ENCODE assay signal across 9 mouse cellular contexts in genomic region chr8:116383495-116384417, GRCm38 (mm10).
A peak's percentile ranks its signal among the peaks of the same experiment; 100 is the strongest.
DNase-seq lines count a peak whose midpoint lies in the region; ATAC-seq and TF ChIP-seq lines count a peak whose summit lies in the region.
"Had no signal": no experiment of that assay in that cellular context is flagged by ENCODE, and none has a peak within 500 bp of the region (broad histone marks: within the 10 kb centered on the region; RNA-seq: fewer than 3 reads in every experiment).

No protein-coding gene starts in this region.

- H3K27me3 ChIP-seq in hindbrain, embryonic 11.5 days (ENCODE audit: control insufficient read depth, insufficient read depth, low read length), result no peaks in the 10 kb centered on the region
- no peaks in the 10 kb centered on the region for H3K27me3 ChIP-seq in hindbrain, postnatal 0 days (ENCODE audit: insufficient read depth, low read length)
- H3K27me3 ChIP-seq in midbrain, embryonic 15.5 days (replicated peaks), result no peaks in the 10 kb centered on the region; the same call in 1 of the 2 replicates

- WGBS in hindbrain, embryonic 11.5 days, result 39% methylated on average over 13 of the region's 14 CpGs
- 42% methylated on average over 13 of the region's 14 CpGs for WGBS in hindbrain, postnatal 0 days
- WGBS in midbrain, embryonic 15.5 days, result 58% methylated on average over 13 of the region's 14 CpGs

- TF ChIP-seq CTCF in hindbrain, postnatal 0 days (IDR thresholded peaks at IDR 0.05; ENCODE audit: low read depth), result no peak

- no peak overlapping the region for H3K27ac ChIP-seq in hindbrain, embryonic 11.5 days (ENCODE audit: low read depth, low read length)
- H3K27ac ChIP-seq in hindbrain, postnatal 0 days, result no peak overlapping the region
- H3K27ac ChIP-seq in midbrain, embryonic 15.5 days, result peak overlapping the region; percentile 12; the same call in 1 of the 2 replicates

- no peak overlapping the region for H3K4me2 ChIP-seq in hindbrain, embryonic 11.5 days (replicated peaks; ENCODE audit: low read depth, low read length)
- no peak overlapping the region for H3K4me2 ChIP-seq in hindbrain, postnatal 0 days (ENCODE audit: low read depth, low read length)
- H3K4me2 ChIP-seq in midbrain, embryonic 15.5 days, result no peak overlapping the region

- no peaks in the 10 kb centered on the region for H3K9me3 ChIP-seq in hindbrain, embryonic 11.5 days (ENCODE audit: control insufficient read depth, low read length)
- no peaks in the 10 kb centered on the region for H3K9me3 ChIP-seq in hindbrain, postnatal 0 days (ENCODE audit: low read length)
- H3K9me3 ChIP-seq in midbrain, embryonic 15.5 days, result no peaks in the 10 kb centered on the region

- H3K9ac ChIP-seq in hindbrain, embryonic 11.5 days (ENCODE audit: low read depth, low read length), result no peak overlapping the region
- H3K9ac ChIP-seq in hindbrain, postnatal 0 days (replicated peaks; ENCODE audit: low read length), result no peak overlapping the region
- H3K9ac ChIP-seq in midbrain, embryonic 15.5 days, result no peak overlapping the region

- no peak overlapping the region for H3K4me3 ChIP-seq in hindbrain, embryonic 11.5 days (ENCODE audit: low read depth, low read length)
- H3K4me3 ChIP-seq in hindbrain, postnatal 0 days (ENCODE audit: low read length), result no peak overlapping the region
- H3K4me3 ChIP-seq in midbrain, embryonic 15.5 days, result no peak overlapping the region

- peak; percentile 31 for DNase-seq in hindbrain, embryonic 11.5 days (ENCODE audit: low spot score)
- DNase-seq in hindbrain, postnatal 0 days (ENCODE audit: low spot score), result no peak
- no peak for DNase-seq in layer of hippocampus, adult 9-11 months
- no peak for DNase-seq in spleen, postnatal 14 days (ENCODE audit: low spot score in 2 of 2)
- DNase-seq: kidney, adult 9 months had no signal

- no peaks in the 10 kb centered on the region for H3K36me3 ChIP-seq in hindbrain, embryonic 11.5 days (ENCODE audit: control insufficient read depth, insufficient read depth, low read length)
- H3K36me3 ChIP-seq in hindbrain, postnatal 0 days (ENCODE audit: insufficient read depth, low read length), result no peaks in the 10 kb centered on the region
- H3K36me3 ChIP-seq in midbrain, embryonic 15.5 days (replicated peaks), result no peaks in the 10 kb centered on the region

- no peaks in the 10 kb centered on the region for H3K4me1 ChIP-seq in hindbrain, embryonic 11.5 days (replicated peaks; ENCODE audit: control insufficient read depth, insufficient read depth, low read length)
- no peaks in the 10 kb centered on the region for H3K4me1 ChIP-seq in hindbrain, postnatal 0 days (ENCODE audit: insufficient read depth, low read length)
- peaks cover 7% of the 10 kb centered on the region for H3K4me1 ChIP-seq in midbrain, embryonic 15.5 days

- peak; percentile 38; the same call in 1 of the 2 replicates for ATAC-seq in hindbrain, embryonic 11.5 days (ENCODE audit: low FRiP score)
- ATAC-seq in hindbrain, postnatal 0 days, result no peak
- peak; percentile 66 for ATAC-seq in common myeloid progenitor, adult 5-6 weeks (replicated peaks; ENCODE audit: low read depth, poor library complexity, severe bottlenecking)
- 0 out of 2 replicates have a peak, but pooled peaks have one; percentile 33 for ATAC-seq in granulocyte monocyte progenitor cell, adult 5-6 weeks (replicated peaks; ENCODE audit: poor library complexity, severe bottlenecking)
- ATAC-seq in midbrain, embryonic 15.5 days (replicated peaks), result no peak
- no peak for ATAC-seq in megakaryocyte-erythroid progenitor cell, adult 5-6 weeks (replicated peaks; ENCODE audit: low FRiP score, low TSS enrichment, poor library complexity, severe bottlenecking)

Comparison
In these comparisons a context has a peak if more than half of its experiments do, and no peak if none do; other contexts are left out.
1. ATAC-seq: peak in hindbrain, embryonic 11.5 days (single experiment), common myeloid progenitor, adult 5-6 weeks (single experiment) and granulocyte monocyte progenitor cell, adult 5-6 weeks (single experiment); none in hindbrain, postnatal 0 days (single experiment), midbrain, embryonic 15.5 days (single experiment) and megakaryocyte-erythroid progenitor cell, adult 5-6 weeks (single experiment).